Mouse (Mus musculus): ENCODE measurements around the gene Ccnyl1. TPM values are rescaled to one million over a fixed set of nuclear protein-coding genes. Genes with fewer than 3 reads are reported as not detected.

The Ccnyl1 gene
- polyA plus RNA-seq, 1 experiment: 8.5 TPM

DNA sequence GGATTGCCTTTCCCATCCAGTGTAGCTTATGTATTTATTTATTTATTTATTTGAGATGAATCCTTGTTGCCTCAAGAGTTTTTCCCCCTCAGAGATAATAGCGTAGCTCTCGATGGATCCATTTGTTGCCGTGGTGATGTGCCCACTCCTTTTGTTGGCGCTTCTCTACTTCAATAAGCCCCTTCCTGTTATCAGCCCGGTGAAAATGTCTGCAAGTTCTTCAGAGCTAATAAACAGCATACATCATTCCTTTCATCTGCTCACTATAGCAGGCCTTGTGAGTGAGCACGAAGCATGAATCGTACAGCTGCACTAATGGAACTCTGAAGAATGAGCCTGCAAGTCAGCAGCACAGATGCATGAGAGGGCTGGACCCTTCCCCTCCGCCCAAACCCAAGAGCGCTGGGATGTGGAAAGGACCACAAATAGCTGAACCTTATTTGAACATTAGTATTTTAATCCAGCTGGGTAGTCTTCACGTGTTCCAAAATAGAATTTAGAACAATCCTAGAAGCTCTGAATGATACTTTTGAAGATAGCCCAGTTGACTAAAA is 30.9 kb downstream of the Ccnyl1 start:
- Histone ChIP-seq H3K4me3 (ENCODE audit: insufficient read depth, low read length) (no peak overlapping the region), H3K27ac (ENCODE audit: insufficient read depth, low read depth, low read length) (no peak overlapping the region), H3K4me1 (ENCODE audit: control insufficient read depth, insufficient read depth, low read length) (no peaks in the 10 kb centered on the region; the same call in 1 of the 2 replicates)
- TF ChIP-seq POLR2A (IDR thresholded peaks at IDR 0.05; ENCODE audit: borderline replicate concordance, low read depth, low read length) (no peak), CTCF (IDR thresholded peaks at IDR 0.05; ENCODE audit: low read depth, low read length) (no peak)

DNA sequence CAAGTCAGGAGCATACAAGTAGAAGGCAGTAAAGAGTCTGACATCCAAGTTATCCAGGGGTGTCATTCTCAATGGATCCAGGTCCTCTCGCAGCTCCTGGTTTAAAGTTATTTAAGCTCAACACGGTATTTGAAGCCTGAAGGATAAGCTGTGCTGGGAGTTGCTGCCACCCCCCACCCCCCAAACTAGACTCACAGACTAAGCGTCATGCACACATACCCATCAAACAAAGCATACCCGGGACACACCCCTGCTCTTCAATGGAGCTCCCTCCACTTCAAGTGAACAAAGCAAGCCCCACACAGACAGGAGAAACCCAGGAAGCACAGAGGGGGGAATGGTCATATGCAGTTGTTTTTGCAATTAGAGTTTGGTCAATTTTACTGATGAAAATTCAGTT is 39.8 kb downstream of the Ccnyl1 start:
- H3K27ac ChIP-seq (ENCODE audit: insufficient read depth, low read depth, low read length): no peak overlapping the region
- H3K4me3 ChIP-seq (ENCODE audit: insufficient read depth, low read length): no peak overlapping the region
- peaks cover 7% of the 10 kb centered on the region; the same call in 1 of the 2 replicates for H3K4me1 ChIP-seq (ENCODE audit: control insufficient read depth, insufficient read depth, low read length)
- TF ChIP-seq CTCF (IDR thresholded peaks at IDR 0.05; ENCODE audit: low read depth, low read length) (no peak), POLR2A (IDR thresholded peaks at IDR 0.05; ENCODE audit: borderline replicate concordance, low read depth, low read length) (no peak)

DNA sequence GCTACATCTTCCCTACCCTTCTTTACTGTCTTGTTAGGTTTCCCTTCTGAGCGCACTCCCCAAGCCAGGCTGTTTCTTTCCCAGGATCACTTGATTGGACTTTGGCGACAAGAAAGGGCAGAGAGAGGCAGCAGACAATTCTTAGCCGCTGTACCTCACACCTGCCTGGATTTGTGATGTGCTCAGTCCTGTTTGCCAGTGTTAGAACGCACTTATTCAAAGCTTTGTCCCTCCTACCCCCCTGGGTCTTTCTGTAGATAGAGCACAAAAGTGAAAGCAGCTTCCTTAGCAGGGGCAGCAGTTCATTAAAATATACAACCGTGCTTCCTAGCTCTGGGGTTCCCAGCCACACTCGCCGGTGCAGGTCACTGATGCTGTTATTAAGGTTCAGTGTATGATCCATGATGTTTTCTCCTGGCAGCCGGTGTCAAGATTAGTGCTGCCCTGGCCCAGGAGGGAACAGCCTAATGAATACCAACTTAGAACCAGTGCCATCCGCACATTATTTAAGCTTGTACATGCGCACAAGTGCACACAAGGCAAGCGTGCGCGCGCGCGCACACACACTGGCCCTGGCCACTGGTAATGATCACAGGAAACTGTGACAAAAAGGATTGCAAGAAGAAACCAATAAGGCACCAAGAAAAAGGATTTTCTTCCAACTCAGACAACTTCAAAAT is 41.2 kb downstream of the Ccnyl1 start:
- Histone ChIP-seq H3K4me3 (ENCODE audit: insufficient read depth, low read length) (no peak overlapping the region), H3K27ac (ENCODE audit: insufficient read depth, low read depth, low read length) (no peak overlapping the region), H3K4me1 (ENCODE audit: control insufficient read depth, insufficient read depth, low read length) (peaks cover 8% of the 10 kb centered on the region; the same call in 1 of the 2 replicates)
- no peak for TF ChIP-seq CTCF (IDR thresholded peaks at IDR 0.05; ENCODE audit: low read depth, low read length)
- no peak for TF ChIP-seq POLR2A (IDR thresholded peaks at IDR 0.05; ENCODE audit: borderline replicate concordance, low read depth, low read length)

DNA sequence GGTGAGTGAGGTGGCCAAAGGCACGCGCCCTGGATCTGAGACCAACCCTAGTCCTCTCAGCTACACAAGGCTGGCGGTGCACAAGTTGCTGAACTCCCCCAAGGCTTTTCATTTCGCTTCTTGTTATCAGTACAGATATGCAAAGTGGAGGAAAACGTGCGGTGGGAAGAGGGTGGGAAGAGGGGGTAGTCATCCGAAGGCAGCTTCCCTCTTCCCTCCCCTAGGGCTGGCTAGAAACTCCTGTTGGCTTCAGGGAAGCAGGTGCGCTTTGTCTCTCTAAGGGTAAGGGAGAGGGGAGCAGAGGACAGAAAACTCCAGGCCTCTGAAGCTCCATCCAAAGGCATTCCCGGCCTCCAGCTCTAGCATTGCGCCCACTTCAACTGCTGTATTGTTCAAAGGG is 41.9 kb downstream of the Ccnyl1 start:
- Histone ChIP-seq H3K4me1 (ENCODE audit: control insufficient read depth, insufficient read depth, low read length) (peaks cover 3% of the 10 kb centered on the region; the same call in 1 of the 2 replicates), H3K27ac (ENCODE audit: insufficient read depth, low read depth, low read length) (no peak overlapping the region), H3K4me3 (ENCODE audit: insufficient read depth, low read length) (no peak overlapping the region)
- no peak for TF ChIP-seq CTCF (IDR thresholded peaks at IDR 0.05; ENCODE audit: low read depth, low read length)
- no peak for TF ChIP-seq POLR2A (IDR thresholded peaks at IDR 0.05; ENCODE audit: borderline replicate concordance, low read depth, low read length)

DNA sequence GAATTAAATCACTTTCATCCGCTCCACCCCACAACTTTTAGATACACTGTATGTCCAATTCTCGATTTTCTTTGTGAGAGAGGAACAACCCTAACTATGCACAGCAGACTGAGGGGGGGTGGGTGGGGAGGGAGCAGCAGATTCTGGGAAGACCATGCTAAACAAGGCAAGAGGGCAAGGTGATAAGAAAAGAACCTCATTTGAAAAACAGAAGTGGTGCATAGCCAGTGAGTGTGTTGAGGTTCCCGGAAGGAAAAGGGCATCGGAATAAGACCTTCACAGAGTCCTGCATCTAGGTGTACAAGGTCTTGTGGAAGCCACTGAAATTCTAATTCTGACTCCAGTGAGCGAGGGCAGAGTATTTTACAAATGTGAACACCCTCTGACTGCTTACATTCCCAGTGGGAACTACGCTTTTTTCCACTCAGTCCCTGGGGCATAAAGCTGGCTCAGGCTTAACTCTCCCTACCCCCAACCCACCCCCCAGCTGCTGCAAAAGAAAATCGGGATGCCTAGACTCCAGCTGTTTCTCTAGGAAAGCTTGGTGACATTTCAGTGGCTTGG is 42.5 kb downstream of the Ccnyl1 start:
- Histone ChIP-seq H3K4me1 (ENCODE audit: control insufficient read depth, insufficient read depth, low read length) (peaks cover 3% of the 10 kb centered on the region; the same call in 1 of the 2 replicates), H3K27ac (ENCODE audit: insufficient read depth, low read depth, low read length) (no peak overlapping the region), H3K4me3 (ENCODE audit: insufficient read depth, low read length) (no peak overlapping the region)
- no peak for TF ChIP-seq POLR2A (IDR thresholded peaks at IDR 0.05; ENCODE audit: borderline replicate concordance, low read depth, low read length)

DNA sequence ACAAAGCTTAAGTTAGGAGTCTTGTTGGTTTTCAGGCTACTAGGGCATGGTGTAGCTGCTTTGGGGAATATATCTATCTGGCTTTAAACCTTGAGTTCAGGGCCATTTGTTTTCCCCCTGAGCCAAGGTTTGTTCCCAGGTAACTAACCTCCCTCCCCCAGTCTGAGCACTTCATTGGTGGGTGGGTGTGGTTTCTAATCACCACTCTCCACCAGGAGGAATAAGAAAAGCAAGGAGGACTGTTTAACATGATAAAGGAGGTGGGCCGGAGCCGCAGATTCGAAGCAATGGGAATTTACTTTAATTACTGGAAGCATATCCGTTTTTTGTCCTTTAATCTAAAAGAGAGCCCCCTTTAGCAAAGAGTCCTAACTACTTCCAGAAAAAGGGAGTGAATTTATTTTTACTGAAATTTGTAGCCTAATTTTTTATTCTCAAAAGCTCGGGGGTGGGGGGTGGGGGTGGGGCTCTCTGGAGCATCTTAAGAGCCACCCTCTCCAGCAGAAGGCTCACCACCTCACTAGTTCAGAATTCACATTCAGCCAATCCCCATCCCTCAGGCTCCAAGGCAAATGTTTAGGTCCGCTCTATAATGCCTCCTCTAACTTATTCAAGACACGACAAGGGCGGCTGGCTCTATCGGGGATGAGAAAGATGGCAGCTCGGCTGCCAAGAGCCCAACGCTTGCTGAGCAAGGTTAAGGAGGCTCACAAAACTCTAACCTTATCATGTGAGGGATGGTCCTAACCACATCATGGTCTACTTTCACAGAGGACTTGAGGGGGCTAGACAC is 43.4 kb downstream of the Ccnyl1 start:
- Histone ChIP-seq H3K27ac (ENCODE audit: insufficient read depth, low read depth, low read length) (no peak overlapping the region), H3K4me3 (ENCODE audit: insufficient read depth, low read length) (no peak overlapping the region), H3K4me1 (ENCODE audit: control insufficient read depth, insufficient read depth, low read length) (peaks cover 3% of the 10 kb centered on the region; the same call in 1 of the 2 replicates)
- no peak for TF ChIP-seq CTCF (IDR thresholded peaks at IDR 0.05; ENCODE audit: low read depth, low read length)
- no peak for TF ChIP-seq POLR2A (IDR thresholded peaks at IDR 0.05; ENCODE audit: borderline replicate concordance, low read depth, low read length)

DNA sequence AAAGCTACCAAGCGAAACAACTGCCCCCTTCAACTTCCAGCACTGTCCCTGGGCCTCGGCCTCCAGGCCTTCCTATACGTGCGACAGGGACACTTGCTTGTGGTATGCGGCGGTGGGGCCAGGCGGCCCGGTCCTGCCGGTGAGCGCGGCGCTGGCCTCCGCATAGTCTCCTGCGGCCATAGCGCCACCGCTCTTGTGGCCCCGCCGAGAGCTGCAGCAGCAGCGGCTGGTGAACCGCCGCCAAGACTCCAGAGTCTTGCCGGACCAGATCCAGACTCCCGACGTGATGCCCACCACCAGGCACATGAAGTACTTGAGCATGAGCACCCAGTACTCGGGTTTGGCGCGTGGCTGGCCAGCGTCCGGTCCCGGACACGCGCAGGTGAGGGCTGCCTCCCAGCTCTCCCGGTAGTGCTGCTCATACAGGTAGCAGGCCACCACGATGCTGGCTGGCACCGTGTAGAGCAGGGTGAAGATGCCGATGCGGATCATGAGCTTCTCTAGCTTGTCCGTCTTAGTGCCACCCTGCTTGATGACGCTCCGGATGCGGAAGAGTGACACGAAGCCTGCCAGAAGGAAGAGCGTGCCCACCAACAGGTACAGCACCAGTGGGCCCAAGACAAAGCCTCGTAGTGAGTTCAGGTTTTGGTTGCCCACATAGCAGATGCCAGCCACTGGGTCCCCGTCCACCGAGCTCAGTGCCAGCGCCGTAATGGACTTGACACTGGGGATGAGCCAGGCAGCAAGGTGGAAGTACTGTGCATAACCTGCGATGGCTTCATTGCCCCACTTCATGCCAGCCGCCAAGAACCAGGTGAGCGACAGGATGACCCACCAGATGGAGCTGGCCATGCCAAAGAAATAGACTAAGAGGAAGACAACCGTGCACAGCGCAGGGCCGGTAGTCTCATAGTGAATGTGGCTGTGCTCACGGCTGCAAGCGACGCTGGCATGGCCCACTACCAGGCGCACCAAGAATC is 44.8 kb downstream of the Ccnyl1 start:
- Histone ChIP-seq H3K4me3 (ENCODE audit: insufficient read depth, low read length) (no peak overlapping the region), H3K4me1 (ENCODE audit: control insufficient read depth, insufficient read depth, low read length) (peaks cover 3% of the 10 kb centered on the region; the same call in 1 of the 2 replicates), H3K27ac (ENCODE audit: insufficient read depth, low read depth, low read length) (no peak overlapping the region)
- TF ChIP-seq CTCF (IDR thresholded peaks at IDR 0.05; ENCODE audit: low read depth, low read length): no peak

DNA sequence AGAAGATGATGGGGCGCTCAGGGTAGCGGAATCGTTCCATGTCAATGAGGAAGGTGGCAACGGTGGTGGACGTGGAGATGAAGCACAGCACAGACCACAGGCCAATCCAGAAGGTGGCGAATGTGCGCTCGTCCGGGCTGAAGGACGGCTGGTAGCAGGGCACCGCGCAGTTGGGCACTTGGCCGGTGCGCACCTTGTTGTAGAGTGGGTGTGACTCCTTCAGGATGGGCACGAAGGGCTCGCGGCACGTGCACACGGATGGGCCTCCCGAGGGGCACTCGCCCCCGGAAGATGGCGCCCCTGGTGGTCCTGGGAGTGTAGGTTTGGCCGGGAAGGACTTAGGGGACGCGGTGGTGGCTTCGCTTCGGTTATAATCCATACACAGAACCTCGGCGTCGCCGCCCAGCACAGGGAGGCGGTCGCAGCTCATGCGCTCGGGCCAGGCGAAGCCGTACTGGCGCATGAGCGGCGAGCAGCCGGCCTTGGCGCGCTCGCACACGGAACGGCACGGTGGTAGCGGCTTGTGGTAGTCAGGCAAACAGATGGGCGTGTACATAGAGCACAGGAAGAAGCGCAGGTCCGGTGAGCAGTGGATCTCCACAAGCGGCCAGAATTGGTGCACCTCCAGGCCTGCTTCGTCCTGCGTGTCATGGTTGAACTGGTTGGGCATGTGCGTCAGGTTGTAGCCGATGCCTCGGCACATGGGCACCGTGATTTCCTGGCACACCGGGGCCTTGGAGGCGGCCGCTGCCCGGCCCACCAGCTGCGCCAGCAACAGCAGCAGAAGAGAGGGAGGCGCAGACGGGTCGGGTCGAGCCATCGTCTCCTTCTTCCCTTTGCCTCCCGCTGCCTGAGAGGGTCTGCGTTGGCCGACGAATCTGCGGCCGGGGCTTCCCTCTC is 45.8 kb downstream of the Ccnyl1 start:
- Histone ChIP-seq H3K4me1 (ENCODE audit: control insufficient read depth, insufficient read depth, low read length) (peaks cover 3% of the 10 kb centered on the region; the same call in 1 of the 2 replicates), H3K27ac (ENCODE audit: insufficient read depth, low read depth, low read length) (no peak overlapping the region), H3K4me3 (ENCODE audit: insufficient read depth, low read length) (peak overlapping the region; percentile 75)
- no peak for TF ChIP-seq POLR2A (IDR thresholded peaks at IDR 0.05; ENCODE audit: borderline replicate concordance, low read depth, low read length)
- TF ChIP-seq CTCF (IDR thresholded peaks at IDR 0.05; ENCODE audit: low read depth, low read length): no peak
